Mouse (Mus musculus): ENCODE data around the gene Xpo4. TPM values are rescaled to one million over a fixed set of nuclear protein-coding genes. Genes with fewer than 3 reads are reported as not detected.

Xpo4 gene
- polyA plus RNA-seq, 1 experiment from 2014 or later, result 18.6 TPM

GRCm38 (mm10) chr14:57529786-57530515, 135.3 kb downstream of the Xpo4 start:
- H3K27me3 ChIP-seq (ENCODE audit: control insufficient read depth, insufficient read depth, low read length), result peaks cover 17% of the 10 kb centered on the region
- ATAC-seq (ENCODE audit: insufficient number of reproducible peaks, insufficient read depth, low FRiP score, low read depth), result no peak
- 67% methylated on average over 5 of the region's 5 CpGs for WGBS
- H3K27ac ChIP-seq (replicated peaks in 1 of 2; ENCODE audit: control insufficient read depth in 1 of 2, insufficient read depth in 1 of 2, low read depth in 2 of 2, low read length in 2 of 2), result no peak overlapping the region
- no peak overlapping the region for H3K4me2 ChIP-seq (ENCODE audit: low read length)
- peaks cover 21 to 25% of the 10 kb centered on the region in 2 experiments for H3K4me1 ChIP-seq (ENCODE audit: control insufficient read depth in 2 of 2, insufficient read depth in 2 of 2, low read length in 2 of 2)
- H3K9me3 ChIP-seq (ENCODE audit: control insufficient read depth, low read length), result no peaks in the 10 kb centered on the region
- no peak overlapping the region for H3K4me3 ChIP-seq (ENCODE audit: control insufficient read depth in 1 of 2, insufficient read depth in 1 of 2, low read depth in 1 of 2, low read length in 2 of 2)
- H3K9ac ChIP-seq (ENCODE audit: low read length), result no peak overlapping the region
- no peaks in the 10 kb centered on the region for H3K36me3 ChIP-seq (ENCODE audit: control insufficient read depth, insufficient read depth, low read length)

GRCm38 (mm10) chr14:57529086-57529785, 136.0 kb downstream of the Xpo4 start:
- H3K4me3 ChIP-seq (ENCODE audit: control insufficient read depth in 1 of 2, insufficient read depth in 1 of 2, low read depth in 1 of 2, low read length in 2 of 2), result no peak overlapping the region
- no peak overlapping the region for H3K9ac ChIP-seq (ENCODE audit: low read length)
- no peak overlapping the region for H3K4me2 ChIP-seq (ENCODE audit: low read length)
- H3K36me3 ChIP-seq (ENCODE audit: control insufficient read depth, insufficient read depth, low read length), result no peaks in the 10 kb centered on the region
- H3K9me3 ChIP-seq (ENCODE audit: control insufficient read depth, low read length), result no peaks in the 10 kb centered on the region
- peaks cover 16 to 18% of the 10 kb centered on the region in 2 experiments for H3K4me1 ChIP-seq (ENCODE audit: control insufficient read depth in 2 of 2, insufficient read depth in 2 of 2, low read length in 2 of 2)
- 50% methylated on average over 10 of the region's 10 CpGs for WGBS
- H3K27me3 ChIP-seq (ENCODE audit: control insufficient read depth, insufficient read depth, low read length), result peaks cover 17% of the 10 kb centered on the region
- H3K27ac ChIP-seq (replicated peaks in 1 of 2; ENCODE audit: control insufficient read depth in 1 of 2, insufficient read depth in 1 of 2, low read depth in 2 of 2, low read length in 2 of 2), result no peak overlapping the region
- ATAC-seq (ENCODE audit: insufficient number of reproducible peaks, insufficient read depth, low FRiP score, low read depth), result no peak

GRCm38 (mm10) chr14:57527598-57527997, 137.6 kb downstream of the Xpo4 start:
- Histone ChIP-seq H3K4me1 (ENCODE audit: control insufficient read depth in 2 of 2, insufficient read depth in 2 of 2, low read length in 2 of 2) (peaks cover 11 to 12% of the 10 kb centered on the region in 2 experiments), H3K36me3 (ENCODE audit: control insufficient read depth, insufficient read depth, low read length) (no peaks in the 10 kb centered on the region), H3K9me3 (ENCODE audit: control insufficient read depth, low read length) (no peaks in the 10 kb centered on the region; the same call in 1 of the 2 replicates), H3K27ac (replicated peaks in 1 of 2; ENCODE audit: control insufficient read depth in 1 of 2, insufficient read depth in 1 of 2, low read depth in 2 of 2, low read length in 2 of 2) (no peak overlapping the region), H3K9ac (ENCODE audit: low read length) (no peak overlapping the region), H3K4me2 (ENCODE audit: low read length) (no peak overlapping the region), H3K4me3 (ENCODE audit: control insufficient read depth in 1 of 2, insufficient read depth in 1 of 2, low read depth in 1 of 2, low read length in 2 of 2) (no peak overlapping the region), H3K27me3 (ENCODE audit: control insufficient read depth, insufficient read depth, low read length) (peaks cover 25% of the 10 kb centered on the region)
- 43% methylated on average over 2 of the region's 2 CpGs for WGBS
- no peak for ATAC-seq (ENCODE audit: insufficient number of reproducible peaks, insufficient read depth, low FRiP score, low read depth)

Other genes starting within 250 kb of the Xpo4 start
- gene Ift88, start 241.4 kb downstream of the Xpo4 start, polyA plus RNA-seq (2014; fragmentation: Nextera tagmentation; extraction: Ambion mirVana), result 5.4 and 6.8 TPM in 2 replicates
- gene Il17d, start 140.7 kb downstream of the Xpo4 start, polyA plus RNA-seq (2014; fragmentation: Nextera tagmentation; extraction: Ambion mirVana), result 0.78 and 1.0 TPM in 2 replicates
- 73.8 and 82.0 TPM in 2 replicates for gene Eef1akmt1, start 93.8 kb downstream of the Xpo4 start, polyA plus RNA-seq (2014; fragmentation: Nextera tagmentation; extraction: Ambion mirVana)
- gene Gm49361, start 80.7 kb upstream of the Xpo4 start, polyA plus RNA-seq (2014; fragmentation: Nextera tagmentation; extraction: Ambion mirVana), result not detected in 2 replicates
- gene Lats2, start 93.0 kb upstream of the Xpo4 start, polyA plus RNA-seq (2014; fragmentation: Nextera tagmentation; extraction: Ambion mirVana), result 24.9 and 25.9 TPM in 2 replicates
- 22.4 and 23.3 TPM in 2 replicates for gene Sap18, start 132.8 kb upstream of the Xpo4 start, polyA plus RNA-seq (2014; fragmentation: Nextera tagmentation; extraction: Ambion mirVana)
- gene Ska3, start 160.8 kb upstream of the Xpo4 start, polyA plus RNA-seq (2014; fragmentation: Nextera tagmentation; extraction: Ambion mirVana), result 21.6 and 24.5 TPM in 2 replicates
- 148 and 155 TPM in 2 replicates for gene Mrpl57, start 160.8 kb upstream of the Xpo4 start, polyA plus RNA-seq (2014; fragmentation: Nextera tagmentation; extraction: Ambion mirVana)
- gene Zdhhc20, start 224.8 kb upstream of the Xpo4 start, polyA plus RNA-seq (2014; fragmentation: Nextera tagmentation; extraction: Ambion mirVana), result 31.3 and 38.0 TPM in 2 replicates

Data from heart, embryonic 14.5 days (tissue).